Mouse (Mus musculus): ENCODE measurements around the gene Ctnna3. TPM values are rescaled to one million over a fixed set of nuclear protein-coding genes. Genes with fewer than 3 reads are reported as not detected.

Gene Ctnna3
- total and polyA plus RNA-seq, 2 experiments from 2014 or later: 0.63 to 1.0 TPM

- H3K4me1 ChIP-seq (ENCODE audit: insufficient read depth, low read length): no peaks in the 10 kb centered on the region
- no peak for TF ChIP-seq CTCF (IDR thresholded peaks at IDR 0.05)
- H3K9ac ChIP-seq (replicated peaks; ENCODE audit: low read length, poor library complexity, severe bottlenecking): no peak overlapping the region
- no peaks in the 10 kb centered on the region for H3K27me3 ChIP-seq (ENCODE audit: insufficient read depth, low read length)
- no peak overlapping the region for H3K27ac ChIP-seq (ENCODE audit: low read depth, low read length)
- ATAC-seq (ENCODE audit: low FRiP score): no peak
- H3K9me3 ChIP-seq (ENCODE audit: low read length): no peaks in the 10 kb centered on the region
- H3K36me3 ChIP-seq (ENCODE audit: insufficient read depth, low read length): no peaks in the 10 kb centered on the region
- H3K4me2 ChIP-seq (ENCODE audit: low read depth, low read length, poor library complexity, severe bottlenecking): no peak overlapping the region
- WGBS: 53% methylated on average over 4 of the region's 4 CpGs
- no peak for DNase-seq (ENCODE audit: low spot score)
- H3K4me3 ChIP-seq (ENCODE audit: low read depth, low read length): no peak overlapping the region
Observed at GRCm38 (mm10) chr10:64243421-64243820, 813.5 kb downstream of the Ctnna3 start.

- 76% methylated on average over 4 of the region's 4 CpGs for WGBS
- no peaks in the 10 kb centered on the region for H3K36me3 ChIP-seq (ENCODE audit: insufficient read depth, low read length)
- no peaks in the 10 kb centered on the region for H3K4me1 ChIP-seq (ENCODE audit: insufficient read depth, low read length)
- H3K27ac ChIP-seq (ENCODE audit: low read depth, low read length): no peak overlapping the region
- H3K4me2 ChIP-seq (ENCODE audit: low read depth, low read length, poor library complexity, severe bottlenecking): no peak overlapping the region
- no peaks in the 10 kb centered on the region for H3K9me3 ChIP-seq (ENCODE audit: low read length)
- no peak for ATAC-seq (ENCODE audit: low FRiP score)
- H3K9ac ChIP-seq (replicated peaks; ENCODE audit: low read length, poor library complexity, severe bottlenecking): no peak overlapping the region
- H3K4me3 ChIP-seq (ENCODE audit: low read depth, low read length): no peak overlapping the region
- DNase-seq (ENCODE audit: low spot score): no peak
- TF ChIP-seq CTCF (IDR thresholded peaks at IDR 0.05): no peak
- H3K27me3 ChIP-seq (ENCODE audit: insufficient read depth, low read length): no peaks in the 10 kb centered on the region
Observed at GRCm38 (mm10) chr10:64268156-64268555, 838.3 kb downstream of the Ctnna3 start.

GRCm38 (mm10) chr10:64275143-64275542, 845.2 kb downstream of the Ctnna3 start:
- no peaks in the 10 kb centered on the region for H3K36me3 ChIP-seq (ENCODE audit: insufficient read depth, low read length)
- 75% methylated on average over 1 of the region's 1 CpGs for WGBS
- no peak overlapping the region for H3K4me2 ChIP-seq (ENCODE audit: low read depth, low read length, poor library complexity, severe bottlenecking)
- TF ChIP-seq CTCF (IDR thresholded peaks at IDR 0.05): no peak
- H3K27ac ChIP-seq (ENCODE audit: low read depth, low read length): no peak overlapping the region
- H3K9ac ChIP-seq (replicated peaks; ENCODE audit: low read length, poor library complexity, severe bottlenecking): no peak overlapping the region
- no peaks in the 10 kb centered on the region for H3K27me3 ChIP-seq (ENCODE audit: insufficient read depth, low read length)
- ATAC-seq (ENCODE audit: low FRiP score) (no peak), DNase-seq (ENCODE audit: low spot score) (no peak)
- H3K9me3 ChIP-seq (ENCODE audit: low read length): no peaks in the 10 kb centered on the region
- H3K4me1 ChIP-seq (ENCODE audit: insufficient read depth, low read length): no peaks in the 10 kb centered on the region
- H3K4me3 ChIP-seq (ENCODE audit: low read depth, low read length): no peak overlapping the region

- Histone ChIP-seq H3K4me3 (ENCODE audit: low read depth, low read length) (no peak overlapping the region), H3K4me2 (ENCODE audit: low read depth, low read length, poor library complexity, severe bottlenecking) (no peak overlapping the region), H3K9ac (replicated peaks; ENCODE audit: low read length, poor library complexity, severe bottlenecking) (no peak overlapping the region), H3K27me3 (ENCODE audit: insufficient read depth, low read length) (no peaks in the 10 kb centered on the region), H3K27ac (ENCODE audit: low read depth, low read length) (no peak overlapping the region), H3K4me1 (ENCODE audit: insufficient read depth, low read length) (no peaks in the 10 kb centered on the region), H3K36me3 (ENCODE audit: insufficient read depth, low read length) (no peaks in the 10 kb centered on the region), H3K9me3 (ENCODE audit: low read length) (no peaks in the 10 kb centered on the region)
- TF ChIP-seq CTCF (IDR thresholded peaks at IDR 0.05): no peak
- 97% methylated on average over 2 of the region's 2 CpGs for WGBS
- DNase-seq (ENCODE audit: low spot score): no peak
- no peak for ATAC-seq (ENCODE audit: low FRiP score)
Observed at GRCm38 (mm10) chr10:64278836-64279235, 848.9 kb downstream of the Ctnna3 start.

- Histone ChIP-seq H3K4me3 (ENCODE audit: low read depth, low read length) (no peak overlapping the region), H3K36me3 (ENCODE audit: insufficient read depth, low read length) (no peaks in the 10 kb centered on the region), H3K9ac (replicated peaks; ENCODE audit: low read length, poor library complexity, severe bottlenecking) (no peak overlapping the region), H3K4me2 (ENCODE audit: low read depth, low read length, poor library complexity, severe bottlenecking) (no peak overlapping the region), H3K9me3 (ENCODE audit: low read length) (no peaks in the 10 kb centered on the region), H3K4me1 (ENCODE audit: insufficient read depth, low read length) (no peaks in the 10 kb centered on the region), H3K27me3 (ENCODE audit: insufficient read depth, low read length) (no peaks in the 10 kb centered on the region), H3K27ac (ENCODE audit: low read depth, low read length) (no peak overlapping the region)
- DNase-seq (ENCODE audit: low spot score) (no peak), ATAC-seq (ENCODE audit: low FRiP score) (no peak)
- no peak for TF ChIP-seq CTCF (IDR thresholded peaks at IDR 0.05)
Observed at GRCm38 (mm10) chr10:64305802-64306201, 875.9 kb downstream of the Ctnna3 start.

- no peak for DNase-seq (ENCODE audit: low spot score)
- 95% methylated on average over 2 of the region's 2 CpGs for WGBS
- H3K36me3 ChIP-seq (ENCODE audit: insufficient read depth, low read length): no peaks in the 10 kb centered on the region
- no peak overlapping the region for H3K27ac ChIP-seq (ENCODE audit: low read depth, low read length)
- no peak overlapping the region for H3K4me3 ChIP-seq (ENCODE audit: low read depth, low read length)
- no peak overlapping the region for H3K4me2 ChIP-seq (ENCODE audit: low read depth, low read length, poor library complexity, severe bottlenecking)
- TF ChIP-seq CTCF (IDR thresholded peaks at IDR 0.05): no peak
- no peaks in the 10 kb centered on the region for H3K9me3 ChIP-seq (ENCODE audit: low read length)
- no peak overlapping the region for H3K9ac ChIP-seq (replicated peaks; ENCODE audit: low read length, poor library complexity, severe bottlenecking)
- no peaks in the 10 kb centered on the region for H3K27me3 ChIP-seq (ENCODE audit: insufficient read depth, low read length)
- ATAC-seq (ENCODE audit: low FRiP score): no peak
- no peaks in the 10 kb centered on the region for H3K4me1 ChIP-seq (ENCODE audit: insufficient read depth, low read length)
Observed at GRCm38 (mm10) chr10:64311622-64312292, 881.9 kb downstream of the Ctnna3 start.

Measured in midbrain, postnatal 0 days (tissue).